Mouse (Mus musculus) thymus, adult 2 months (tissue): ENCODE data around the gene Gif.

ENCODE experiments used
- CTCF ChIP-seq: fragments of 200-500 bp; IDR thresholded peaks from 2 replicates; pipeline ENCODE4 v1.5.1; 2012; ENCODE audit warnings: mild to moderate bottlenecking, control low read depth, low read length, moderate library complexity, borderline replicate concordance; ENCODE audit not compliant: control insufficient read depth, poor library complexity, insufficient read depth; ENCODE audit errors: extremely low read depth
- POLR2A ChIP-seq: fragments of 200-500 bp; IDR thresholded peaks from 2 replicates; pipeline ENCODE4 v1.6.1; 2012; ENCODE audit warnings: mild to moderate bottlenecking, low read length, control low read depth, moderate library complexity; ENCODE audit not compliant: control insufficient read depth, poor library complexity, insufficient read depth; ENCODE audit errors: extremely low read depth

DNA sequence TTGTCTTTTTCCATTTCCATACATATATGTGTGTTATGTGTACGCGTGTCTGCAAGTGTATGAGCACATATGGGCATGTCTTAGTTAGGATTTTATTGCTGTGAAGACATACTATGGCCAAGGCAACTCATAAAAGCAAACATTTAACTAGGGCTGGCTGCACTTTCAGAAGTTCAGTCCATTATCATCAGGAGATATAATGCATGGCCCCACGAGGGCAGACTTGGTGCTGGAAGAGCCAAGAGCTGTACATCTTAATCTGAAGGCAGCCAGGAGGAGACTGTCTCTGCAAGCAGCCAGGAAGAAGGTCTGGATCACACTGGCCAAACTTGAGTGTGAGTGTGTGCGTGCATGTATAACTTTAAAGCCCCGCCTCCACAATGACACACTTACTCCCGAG is 47.1 kb downstream of the Gif start:
- TF ChIP-seq CTCF = no peak
- no peak for TF ChIP-seq POLR2A
